Mouse (Mus musculus): ENCODE results near the gene Egr2.
A peak's percentile ranks its signal among the peaks of the same experiment; 100 is the strongest.

Egr2 gene

GRCm38 (mm10) chr10:67535256-67535655 is at the start of gene Egr2:
TSS of gene Egr2 (plus strand) at chr10:67535475.
- peak; percentile 51 to 61 for DNase-seq

GRCm38 (mm10) chr10:67487496-67487895 is 47.8 kb upstream of the Egr2 start:
- DNase-seq: no peak

GRCm38 (mm10) chr10:67489836-67490235 is 45.4 kb upstream of the Egr2 start:
- no peak for DNase-seq

GRCm38 (mm10) chr10:67490632-67491031 is 44.6 kb upstream of the Egr2 start:
- DNase-seq: no peak

- no peak for DNase-seq
Observed at GRCm38 (mm10) chr10:67492161-67492571, 43.1 kb upstream of the Egr2 start.

- DNase-seq: no peak
Observed at GRCm38 (mm10) chr10:67493556-67493955, 41.7 kb upstream of the Egr2 start.

- DNase-seq: no peak
Observed at GRCm38 (mm10) chr10:67497144-67497892, 38.0 kb upstream of the Egr2 start.

GRCm38 (mm10) chr10:67497951-67498350 is 37.3 kb upstream of the Egr2 start:
- DNase-seq: no peak

- DNase-seq: no peak
Observed at GRCm38 (mm10) chr10:67503320-67503995, 31.8 kb upstream of the Egr2 start.

GRCm38 (mm10) chr10:67504046-67504445 is 31.2 kb upstream of the Egr2 start:
- no peak for DNase-seq

GRCm38 (mm10) chr10:67505248-67505647 is 30.0 kb upstream of the Egr2 start:
- no peak for DNase-seq

- peak; percentile 31 to 37 for DNase-seq
Observed at GRCm38 (mm10) chr10:67512211-67512610, 23.1 kb upstream of the Egr2 start.

GRCm38 (mm10) chr10:67512871-67513270 is 22.4 kb upstream of the Egr2 start:
- DNase-seq: no peak

GRCm38 (mm10) chr10:67518733-67519132 is 16.5 kb upstream of the Egr2 start:
- no peak for DNase-seq

GRCm38 (mm10) chr10:67524130-67524529 is 11.1 kb upstream of the Egr2 start:
- no peak for DNase-seq

- DNase-seq: no peak
Observed at GRCm38 (mm10) chr10:67524694-67525093, 10.6 kb upstream of the Egr2 start.

- no peak for DNase-seq
Observed at GRCm38 (mm10) chr10:67526435-67526834, 8.8 kb upstream of the Egr2 start.

GRCm38 (mm10) chr10:67529769-67530168 is 5.5 kb upstream of the Egr2 start:
- no peak for DNase-seq

- DNase-seq: peak; percentile 82 to 83
Observed at GRCm38 (mm10) chr10:67535972-67536371, 697 bp downstream of the Egr2 start.

GRCm38 (mm10) chr10:67536621-67537141 is 1.4 kb downstream of the Egr2 start:
- peak; percentile 61 to 82 for DNase-seq

GRCm38 (mm10) chr10:67537151-67537994 is 2.1 kb downstream of the Egr2 start:
- peak; percentile 95 for DNase-seq

GRCm38 (mm10) chr10:67538106-67538505 is 2.8 kb downstream of the Egr2 start:
- DNase-seq: peak in 1 of 2 experiments; percentile 35
